Mouse (Mus musculus) kidney, adult 2 months (tissue): Measurements from ENCODE around the gene Smg6. TPM values are rescaled to one million over a fixed set of nuclear protein-coding genes. Genes with fewer than 3 reads are reported as not detected.

Source experiments
- DNase-seq: peaks from one replicate; pipeline ENCODE4 v3.0.0; 2021
- H3K27ac ChIP-seq: fragments of 200-500 bp; 2 replicates; pipeline ENCODE4 v1.5.1; 2012; ENCODE audit warnings: low read depth, low read length, control low read depth, inconsistent platforms; ENCODE audit not compliant: insufficient read depth
- H3K27me3 ChIP-seq: fragments of 200-500 bp; replicated peaks from 2 replicates; pipeline ENCODE4 v1.6.1; 2012; ENCODE audit warnings: mild to moderate bottlenecking, moderate library complexity, low read length, inconsistent platforms; ENCODE audit not compliant: control insufficient read depth, insufficient read depth
- H3K36me3 ChIP-seq: fragments of 200-500 bp; 2 replicates; pipeline ENCODE4 v1.6.1; 2012; ENCODE audit warnings: mild to moderate bottlenecking, moderate library complexity, low read length, inconsistent platforms; ENCODE audit not compliant: control insufficient read depth, insufficient read depth
- H3K4me1 ChIP-seq: fragments of 200-500 bp; 2 replicates; pipeline ENCODE4 v1.6.1; 2011; ENCODE audit warnings: low read length; ENCODE audit not compliant: control insufficient read depth, insufficient read depth
- H3K4me3 ChIP-seq: fragments of 200-500 bp; 2 replicates; pipeline ENCODE4 v1.5.1; 2011; ENCODE audit warnings: mild to moderate bottlenecking, low read depth, low read length, control low read depth; ENCODE audit not compliant: insufficient read depth
- CTCF ChIP-seq: fragments of 200-500 bp; conservative IDR thresholded peaks from 2 replicates; pipeline ENCODE4 v1.5.1; 2011; ENCODE audit warnings: low read depth, mild to moderate bottlenecking, control low read depth, low read length, moderate library complexity, mixed read lengths; ENCODE audit not compliant: insufficient read depth, insufficient read length
- POLR2A ChIP-seq: fragments of 200-500 bp; IDR thresholded peaks from one replicate; pipeline ENCODE4 v1.6.1; 2011; ENCODE audit warnings: low read depth, low read length, control low read depth
- WGBS: fragments of 180-500 bp; shearing (Covaris S2); methylation state at CpG from one replicate; pipeline ENCODE4 v1.1.7; 2018; 5-methylcytosine and 5-hydroxymethylcytosine counted together
- polyA plus RNA-seq: library from polyadenylated mRNA; depleted of rRNA; stranded (reverse); fragments of >200 nt; gene quantifications from 2 replicates; pipeline ENCODE4 v1.2.3, GENCODE M21; 2012; rRNA removed

Gene Smg6
- 35.2 and 40.1 TPM in 2 replicates for polyA plus RNA-seq

DNA sequence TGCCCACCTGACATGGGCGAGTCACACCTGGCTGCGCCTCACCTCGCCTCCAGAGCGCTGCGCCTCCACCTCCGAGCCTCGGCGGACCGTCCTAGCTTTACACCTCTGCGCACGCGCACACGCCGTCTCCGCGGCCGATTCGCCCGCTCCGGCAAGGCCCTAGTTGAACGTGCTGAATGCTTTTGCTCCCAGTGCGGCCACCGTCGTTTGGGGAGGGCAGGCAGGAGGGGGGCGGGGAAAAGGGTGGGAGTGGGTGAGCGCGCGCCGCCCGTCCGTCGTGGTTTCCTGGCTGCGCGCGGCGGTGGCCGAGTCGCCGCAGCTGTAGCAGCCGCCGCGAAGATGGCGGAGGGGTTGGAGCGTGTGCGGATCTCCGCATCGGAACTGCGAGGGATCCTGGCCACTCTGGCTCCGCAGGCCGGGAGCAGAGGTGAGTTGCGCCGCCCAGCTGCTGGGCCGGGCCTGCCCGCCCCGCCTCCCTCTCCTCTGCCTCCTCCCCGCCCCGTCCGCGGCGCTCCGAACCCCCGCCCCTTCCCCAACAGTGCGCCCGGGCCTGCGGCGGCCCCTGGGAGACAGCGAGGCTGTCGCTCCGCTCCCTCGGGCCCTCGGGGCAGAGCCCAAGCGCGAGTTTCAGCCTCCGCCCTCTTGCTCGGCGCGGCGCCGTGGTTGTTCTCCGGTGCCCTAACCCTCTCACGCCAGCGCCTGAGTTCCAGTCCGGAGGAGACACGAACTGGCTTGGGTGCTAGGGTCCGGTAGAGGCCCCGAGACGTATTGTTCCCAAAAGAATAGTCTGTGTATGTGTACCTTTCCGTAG is at the start of gene Smg6, which contains the start of gene Srr:
TSS of gene Smg6 (plus strand) at position 247 of the 811 bp plus-strand sequence.
TSS of gene Srr (minus strand) at position 372 of the 811 bp plus-strand sequence.
- H3K4me3 ChIP-seq: peak within 1 kb of the TSS; percentile 68
- WGBS: under 1% methylated on average over 83 of the region's 88 CpGs
- peak; percentile 97 for DNase-seq
- no peaks in the 10 kb centered on the region for H3K27me3 ChIP-seq
- TF ChIP-seq CTCF: no peak
- TF ChIP-seq POLR2A: peak; percentile 53
- H3K27ac ChIP-seq: peak within 1 kb of the TSS; percentile 92
- H3K36me3 ChIP-seq: no peaks in the 10 kb centered on the region
- peaks cover 5% of the 10 kb centered on the region; the same call in 1 of the 2 replicates for H3K4me1 ChIP-seq

DNA sequence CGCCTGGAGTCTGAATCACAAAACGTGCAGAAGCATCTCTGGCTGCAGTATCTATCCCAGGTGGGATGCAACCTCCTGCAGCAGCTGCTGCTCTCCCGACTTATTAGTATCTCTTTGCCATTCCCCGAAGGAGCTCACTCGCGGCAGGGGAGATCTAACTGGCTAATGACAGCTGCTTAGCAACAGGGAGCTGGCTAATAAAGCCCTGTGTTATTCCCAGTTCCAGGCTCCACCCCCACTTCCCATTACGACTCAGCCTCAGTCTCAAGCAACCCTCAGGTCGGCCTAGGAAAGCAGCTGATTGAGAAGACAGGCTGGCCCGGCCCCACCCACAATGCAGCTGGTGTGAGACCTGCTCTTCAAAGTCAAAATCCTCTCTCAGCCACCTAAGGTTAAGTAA is 48.8 kb upstream of the Smg6 start:
- 15% methylated on average over 9 of the region's 9 CpGs for WGBS
- H3K27me3 ChIP-seq: no peaks in the 10 kb centered on the region
- TF ChIP-seq POLR2A: no peak
- no peak for TF ChIP-seq CTCF
- H3K4me3 ChIP-seq: no peak overlapping the region
- peak; percentile 51 for DNase-seq
- no peaks in the 10 kb centered on the region; the same call in 1 of the 2 replicates for H3K4me1 ChIP-seq
- no peak overlapping the region for H3K27ac ChIP-seq
- no peaks in the 10 kb centered on the region for H3K36me3 ChIP-seq

DNA sequence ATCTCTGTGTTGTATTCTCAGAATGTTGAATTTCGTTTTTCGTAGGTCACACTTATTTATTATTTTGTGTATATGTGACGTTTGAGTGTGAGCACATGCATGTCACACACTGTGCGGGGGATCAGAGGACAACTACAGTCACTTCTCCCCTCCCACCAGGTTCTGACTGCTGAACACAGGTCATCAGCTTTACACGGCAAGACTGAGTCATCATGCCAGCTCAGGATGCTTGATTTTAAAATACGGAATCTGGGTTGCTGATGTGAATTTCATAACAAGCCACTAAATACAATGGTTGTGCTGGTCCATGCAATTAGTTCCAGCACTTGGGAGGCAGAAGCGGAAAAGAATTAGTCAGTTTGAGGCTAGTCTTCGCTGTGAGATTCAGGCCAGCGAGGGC is 44.6 kb upstream of the Smg6 start:
- H3K4me1 ChIP-seq: no peaks in the 10 kb centered on the region; the same call in 1 of the 2 replicates
- H3K27me3 ChIP-seq: no peaks in the 10 kb centered on the region
- no peaks in the 10 kb centered on the region for H3K36me3 ChIP-seq
- TF ChIP-seq POLR2A (no peak), CTCF (no peak)
- no peak overlapping the region for H3K27ac ChIP-seq
- no peak overlapping the region for H3K4me3 ChIP-seq
- WGBS: 86% methylated on average over 9 of the region's 9 CpGs
- no peak for DNase-seq

DNA sequence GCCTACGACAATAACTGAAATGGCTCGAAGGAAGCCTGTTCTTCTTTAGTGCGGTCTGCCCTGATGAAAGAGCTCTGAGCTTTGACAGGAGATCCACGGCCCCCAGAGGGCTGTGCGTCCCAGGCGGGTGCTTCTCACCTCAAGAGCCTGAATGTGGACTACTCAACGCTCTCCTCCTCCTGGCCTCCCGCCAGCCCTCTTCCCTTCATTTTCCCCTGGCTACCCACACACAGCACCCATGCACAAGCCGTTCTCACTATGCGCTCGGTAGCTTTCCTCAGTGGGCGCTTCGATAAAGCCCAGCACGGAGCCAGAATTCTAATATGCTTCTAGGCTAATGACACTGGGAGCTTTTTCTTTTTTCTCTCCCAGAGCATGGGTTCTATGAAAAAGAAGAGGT is 43.6 kb upstream of the Smg6 start:
- no peaks in the 10 kb centered on the region for H3K4me1 ChIP-seq
- H3K27me3 ChIP-seq: no peaks in the 10 kb centered on the region
- 84% methylated on average over 14 of the region's 14 CpGs for WGBS
- no peak overlapping the region for H3K27ac ChIP-seq
- no peak for DNase-seq
- H3K4me3 ChIP-seq: no peak overlapping the region
- TF ChIP-seq POLR2A (no peak), CTCF (no peak)
- no peaks in the 10 kb centered on the region for H3K36me3 ChIP-seq

DNA sequence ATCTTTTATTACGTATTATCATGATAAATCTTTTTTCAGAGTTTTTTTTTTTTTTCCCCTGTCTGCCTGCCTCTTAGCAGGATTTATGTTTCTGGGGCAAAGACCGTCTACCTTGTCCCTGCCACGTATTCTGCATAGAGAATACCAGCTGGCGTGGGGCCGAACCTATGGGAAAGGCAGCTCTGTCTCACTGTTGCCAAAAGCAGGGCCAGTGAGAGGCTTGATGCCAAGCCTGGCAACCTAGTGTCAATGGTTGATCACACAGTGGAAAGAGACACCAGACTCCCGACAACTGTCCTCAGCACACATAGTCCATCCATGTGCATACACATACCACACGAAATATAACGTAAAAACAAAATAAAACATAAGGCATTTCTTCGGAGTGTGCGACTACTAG is 42.5 kb upstream of the Smg6 start:
- TF ChIP-seq CTCF: no peak
- no peak for TF ChIP-seq POLR2A
- no peak for DNase-seq
- Histone ChIP-seq H3K4me1 (no peaks in the 10 kb centered on the region), H3K36me3 (no peaks in the 10 kb centered on the region), H3K4me3 (no peak overlapping the region), H3K27ac (no peak overlapping the region), H3K27me3 (no peaks in the 10 kb centered on the region)
- WGBS: 93% methylated on average over 10 of the region's 10 CpGs

DNA sequence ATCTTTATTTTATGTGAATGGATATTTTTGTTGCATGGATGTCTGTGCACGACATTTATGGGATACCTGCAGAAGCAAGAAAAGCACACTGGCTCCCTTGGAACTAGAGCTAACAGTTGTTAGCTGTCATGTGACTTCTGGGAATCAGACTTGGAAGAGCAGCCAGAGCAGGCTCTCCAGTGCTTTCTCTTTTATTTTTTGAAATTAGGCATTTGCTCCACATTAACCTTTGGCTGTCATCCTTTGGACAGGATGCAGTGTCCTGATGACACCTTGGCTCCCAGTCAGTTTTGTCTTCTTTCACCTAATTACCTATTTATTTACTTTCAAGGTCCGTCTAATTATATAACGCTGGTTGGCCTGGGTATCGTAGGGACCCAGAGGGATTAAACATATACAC is 31.0 kb upstream of the Smg6 start:
- Histone ChIP-seq H3K36me3 (no peaks in the 10 kb centered on the region), H3K27ac (peak overlapping the region; percentile 10; the same call in 1 of the 2 replicates), H3K4me1 (peaks cover 7% of the 10 kb centered on the region; the same call in 1 of the 2 replicates), H3K4me3 (no peak overlapping the region), H3K27me3 (no peaks in the 10 kb centered on the region)
- DNase-seq: peak; percentile 82
- TF ChIP-seq POLR2A (no peak), CTCF (no peak)
- 60% methylated on average over 4 of the region's 4 CpGs for WGBS
